Mouse (Mus musculus) embryonic fibroblast, embryonic 13.5 days (primary cell): ENCODE measurements at regions not wholly inside any gene's neighbourhood (a gene's known extent, or its start where the extent isn't known, plus 50 kb on each side); places are given as distances from the start of the nearest gene placed in this dataset.

Experiments
- H3K27ac ChIP-seq: 2 replicates; pipeline ENCODE4 v1.5.1; 2012; ENCODE audit warnings: low read length, control low read depth, inconsistent platforms; ENCODE audit not compliant: insufficient read depth
- H3K4me1 ChIP-seq: 2 replicates; pipeline ENCODE4 v1.6.1; 2011; ENCODE audit warnings: low read length; ENCODE audit not compliant: control insufficient read depth, insufficient read depth
- H3K4me3 ChIP-seq: 2 replicates; pipeline ENCODE4 v1.5.1; 2011; ENCODE audit warnings: mild to moderate bottlenecking, control low read depth, low read length; ENCODE audit not compliant: insufficient read depth
- CTCF ChIP-seq: IDR thresholded peaks from 2 replicates; pipeline ENCODE4 v1.5.1; 2011; ENCODE audit warnings: mild to moderate bottlenecking, control low read depth, low read length, moderate library complexity, borderline replicate concordance; ENCODE audit not compliant: insufficient read depth
- POLR2A ChIP-seq: IDR thresholded peaks from 2 replicates; pipeline ENCODE4 v1.6.1; 2011; ENCODE audit warnings: low read depth, mild to moderate bottlenecking, control low read depth, low read length, moderate library complexity

DNA sequence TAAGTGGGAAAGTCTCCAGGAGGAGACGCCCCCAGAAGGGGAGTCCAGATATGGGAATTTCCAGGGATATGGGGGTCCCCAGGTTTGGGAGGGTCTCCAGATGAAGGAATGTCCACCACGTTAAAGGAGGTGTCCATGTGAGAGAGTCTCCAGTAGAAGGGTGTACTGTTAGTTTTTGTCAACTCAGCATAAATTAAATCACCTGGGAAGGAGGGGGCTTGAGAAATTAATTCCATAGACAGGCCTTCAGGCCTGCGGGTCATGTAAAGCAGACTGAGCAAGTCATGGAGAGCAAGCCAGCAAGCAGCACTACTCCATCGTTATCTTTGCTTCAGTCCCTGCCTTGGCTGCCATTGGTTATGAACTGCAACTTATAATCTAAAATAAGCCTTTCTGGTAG is 96.2 kb downstream of the Fam53a start:
- no peak overlapping the region for H3K27ac ChIP-seq
- no peak overlapping the region for H3K4me3 ChIP-seq
- TF ChIP-seq CTCF: no peak
- TF ChIP-seq POLR2A: no peak
- no peaks in the 10 kb centered on the region for H3K4me1 ChIP-seq

DNA sequence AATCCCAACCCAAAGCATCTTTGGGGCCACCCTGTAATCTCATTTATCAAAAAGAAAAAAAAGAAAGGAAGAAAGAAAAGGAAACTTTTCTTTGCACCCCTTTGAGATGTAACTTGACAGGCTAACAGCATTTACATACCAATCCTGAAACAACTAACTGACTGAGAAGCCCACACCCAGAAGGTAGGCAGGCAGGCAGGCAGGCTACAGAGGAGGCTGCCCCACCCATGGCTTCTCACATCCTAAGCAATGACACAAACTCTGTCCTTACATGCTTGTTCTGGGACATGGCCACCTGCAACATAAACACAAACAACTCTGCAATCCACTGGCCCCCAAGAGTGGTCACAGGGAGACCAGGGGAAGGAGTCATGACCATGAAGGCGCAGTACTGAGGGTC is 97.5 kb upstream of the Nkx1-1 start:
- no peak overlapping the region for H3K27ac ChIP-seq
- no peak for TF ChIP-seq CTCF
- no peak overlapping the region for H3K4me3 ChIP-seq
- no peaks in the 10 kb centered on the region for H3K4me1 ChIP-seq

DNA sequence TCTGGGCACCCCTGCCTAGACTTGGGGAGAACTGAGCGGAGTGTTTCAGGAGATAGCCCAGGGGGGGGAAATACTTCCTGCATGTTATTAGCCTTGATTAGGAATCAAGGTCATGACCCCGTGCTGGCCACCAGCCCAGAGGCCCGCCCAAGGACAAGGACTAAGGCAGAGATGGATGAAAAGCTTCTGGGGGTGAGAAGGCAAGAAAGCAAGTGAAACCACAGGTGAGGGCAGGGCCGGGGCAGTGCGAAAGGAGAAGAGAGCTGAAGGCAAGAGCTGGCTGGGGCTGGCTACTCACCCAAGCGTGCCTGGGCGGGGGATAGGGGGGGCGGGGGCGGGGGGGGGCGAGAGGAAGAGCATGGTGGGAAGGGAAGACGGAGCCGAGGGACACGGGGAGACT is 96.0 kb upstream of the Nkx1-1 start:
- H3K4me1 ChIP-seq: no peaks in the 10 kb centered on the region
- H3K4me3 ChIP-seq: no peak overlapping the region
- no peak overlapping the region for H3K27ac ChIP-seq
- TF ChIP-seq CTCF (no peak), POLR2A (no peak)

DNA sequence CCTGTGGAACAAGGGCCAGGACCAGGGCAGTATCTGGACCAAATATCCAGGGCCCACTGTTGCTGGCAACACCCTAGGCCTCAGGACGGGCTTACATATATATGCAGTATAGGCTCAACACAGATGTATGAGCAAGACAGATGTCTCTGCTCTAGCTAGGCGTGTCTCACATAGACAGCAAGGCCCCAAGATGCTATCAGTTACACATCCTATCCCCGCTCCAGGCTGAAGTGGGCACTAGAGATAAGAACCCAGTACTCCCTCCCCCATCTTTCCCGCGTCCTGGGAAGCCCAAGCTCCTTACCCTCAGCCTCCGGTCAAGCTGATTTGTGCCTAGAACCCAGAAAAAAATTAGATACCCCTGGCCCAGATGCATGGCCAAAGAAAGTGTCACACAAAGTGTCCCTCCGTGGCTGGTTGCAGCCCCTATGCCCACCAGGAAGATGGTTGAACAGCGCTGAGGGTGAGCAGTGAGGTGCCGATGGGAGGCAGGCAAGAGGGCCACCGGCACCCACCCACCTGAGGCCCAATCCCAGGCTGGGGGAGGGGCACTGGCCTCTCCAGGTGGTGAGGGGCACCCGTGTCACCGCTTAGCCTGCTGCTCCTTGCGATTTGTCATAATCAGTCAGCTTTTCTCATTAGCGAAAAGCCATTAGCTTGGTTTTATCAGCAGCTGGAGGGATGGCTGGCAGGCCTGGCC is 95.3 kb upstream of the Nkx1-1 start:
- Histone ChIP-seq H3K4me3 (no peak overlapping the region), H3K4me1 (no peaks in the 10 kb centered on the region), H3K27ac (no peak overlapping the region)
- no peak for TF ChIP-seq CTCF
- no peak for TF ChIP-seq POLR2A

DNA sequence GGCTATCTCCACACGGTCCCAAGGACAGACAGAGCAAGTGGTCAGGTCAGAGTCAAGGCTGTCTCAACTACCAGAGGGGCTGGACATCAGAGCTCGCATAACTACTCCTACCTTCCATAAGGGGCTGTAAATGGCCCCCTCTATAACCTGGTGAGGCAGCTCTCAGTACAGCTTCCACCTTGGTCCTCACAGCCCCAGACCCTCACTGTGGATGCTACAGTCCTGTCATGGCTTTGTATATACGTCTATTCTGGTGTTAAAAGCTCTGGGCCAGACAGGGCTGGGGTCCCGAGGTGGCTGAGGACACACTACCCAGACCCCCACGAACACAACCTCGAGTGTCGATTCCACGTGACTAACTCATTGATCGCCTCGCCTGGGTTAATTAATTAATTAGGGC is 94.0 kb upstream of the Nkx1-1 start:
- Histone ChIP-seq H3K27ac (no peak overlapping the region), H3K4me3 (no peak overlapping the region), H3K4me1 (no peaks in the 10 kb centered on the region)
- no peak for TF ChIP-seq CTCF
- no peak for TF ChIP-seq POLR2A

DNA sequence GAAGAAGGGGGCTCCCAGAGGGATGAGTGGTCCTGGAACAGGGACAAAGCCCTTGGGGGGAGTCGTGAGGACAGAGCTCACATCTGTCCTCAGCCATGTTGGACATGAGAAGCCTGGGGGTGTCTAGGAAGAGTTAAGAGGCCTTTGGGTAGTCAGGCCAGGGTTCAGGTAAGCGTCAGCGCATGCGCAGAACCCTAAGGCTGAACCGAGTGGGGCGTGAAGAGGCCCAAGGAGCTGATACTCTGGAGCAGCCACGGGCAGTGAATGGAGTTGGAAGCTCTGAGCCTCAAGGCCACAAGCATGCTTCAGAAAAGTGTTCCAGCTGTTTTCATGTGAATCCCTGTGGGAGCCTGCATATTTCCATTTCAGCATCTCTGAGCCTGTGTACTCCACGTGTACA is 93.5 kb upstream of the Nkx1-1 start:
- Histone ChIP-seq H3K27ac (no peak overlapping the region), H3K4me1 (no peaks in the 10 kb centered on the region), H3K4me3 (no peak overlapping the region)
- TF ChIP-seq CTCF: no peak
- no peak for TF ChIP-seq POLR2A

DNA sequence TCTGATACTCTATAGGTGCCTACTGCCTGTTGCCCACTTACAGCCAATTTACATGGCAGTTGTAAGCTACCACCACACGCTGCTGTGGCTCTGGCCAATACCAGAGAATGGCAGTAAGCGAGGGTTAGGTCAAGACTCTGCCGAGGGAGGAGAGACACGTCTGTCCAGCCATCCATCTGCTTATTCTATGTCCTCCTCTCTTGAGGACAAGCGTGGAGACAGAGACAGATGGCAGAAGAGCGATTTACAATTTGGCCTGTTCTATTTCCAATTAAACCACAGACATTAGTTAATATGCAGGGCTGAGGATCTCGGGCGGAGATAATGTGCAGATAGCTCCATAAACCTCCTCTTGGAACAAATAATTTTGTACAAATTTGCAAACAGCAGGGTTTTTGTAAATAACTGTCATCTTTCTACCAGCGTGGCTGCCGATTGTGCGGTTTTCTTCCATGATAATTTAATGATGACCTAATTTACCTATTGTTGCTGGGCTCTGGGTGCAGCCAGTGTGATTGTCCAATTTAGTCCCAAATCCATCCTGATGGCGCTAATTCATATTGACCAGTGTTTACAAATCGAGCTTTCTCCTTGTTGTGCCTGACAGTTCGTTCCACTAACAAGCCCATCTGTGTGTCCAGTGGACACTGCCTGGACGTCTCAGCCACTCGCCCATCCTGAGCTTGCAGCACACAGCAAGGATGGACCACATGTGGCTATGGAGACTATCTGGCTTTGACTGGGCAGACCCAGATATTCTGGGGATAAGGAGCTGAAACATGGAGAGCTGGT is 88.4 kb upstream of the Nkx1-1 start:
- Histone ChIP-seq H3K4me1 (no peaks in the 10 kb centered on the region), H3K4me3 (no peak overlapping the region), H3K27ac (no peak overlapping the region)
- TF ChIP-seq CTCF (no peak), POLR2A (no peak)

DNA sequence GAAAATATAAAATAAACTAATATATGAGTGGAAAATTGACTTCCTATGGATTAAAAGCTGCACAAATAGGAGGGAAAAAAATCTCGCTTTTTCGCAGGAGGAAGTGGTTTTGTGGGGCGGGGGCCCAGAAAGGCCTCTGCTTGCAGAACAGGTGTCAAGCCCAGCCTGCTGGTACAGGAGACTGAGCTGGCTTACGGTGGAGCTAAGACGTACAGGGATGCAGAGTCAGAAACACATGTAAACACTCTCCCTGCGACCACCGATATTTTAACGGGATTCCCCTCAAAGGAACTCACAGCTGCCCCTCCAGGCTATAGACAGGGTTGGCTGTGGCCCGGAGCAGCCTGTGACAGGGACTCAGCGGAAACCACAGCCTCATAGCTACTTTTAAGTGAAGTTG is 87.1 kb upstream of the Nkx1-1 start:
- no peak overlapping the region for H3K4me3 ChIP-seq
- no peak for TF ChIP-seq POLR2A
- no peak for TF ChIP-seq CTCF
- H3K27ac ChIP-seq: no peak overlapping the region
- no peaks in the 10 kb centered on the region for H3K4me1 ChIP-seq

DNA sequence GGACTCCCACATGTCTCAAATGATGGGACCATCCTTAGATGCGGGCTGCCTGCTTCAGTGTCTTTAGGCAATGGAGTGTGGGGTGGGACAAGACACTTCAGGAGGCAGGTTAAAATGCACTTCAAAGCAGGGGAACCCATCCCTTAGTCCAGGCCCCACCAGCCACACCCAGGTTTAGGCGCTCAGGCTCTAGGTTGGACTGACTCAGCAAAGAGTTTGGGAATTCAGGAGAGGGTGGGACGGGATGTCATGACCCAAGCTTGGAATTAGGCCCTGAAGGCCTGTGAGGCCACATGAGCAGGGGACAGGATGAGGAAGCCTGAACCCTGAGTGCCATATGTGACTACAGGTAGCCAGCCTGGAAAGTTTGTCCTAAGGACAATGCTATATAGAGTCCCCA is 85.6 kb upstream of the Nkx1-1 start:
- no peak for TF ChIP-seq CTCF
- Histone ChIP-seq H3K27ac (no peak overlapping the region), H3K4me1 (no peaks in the 10 kb centered on the region), H3K4me3 (no peak overlapping the region)

DNA sequence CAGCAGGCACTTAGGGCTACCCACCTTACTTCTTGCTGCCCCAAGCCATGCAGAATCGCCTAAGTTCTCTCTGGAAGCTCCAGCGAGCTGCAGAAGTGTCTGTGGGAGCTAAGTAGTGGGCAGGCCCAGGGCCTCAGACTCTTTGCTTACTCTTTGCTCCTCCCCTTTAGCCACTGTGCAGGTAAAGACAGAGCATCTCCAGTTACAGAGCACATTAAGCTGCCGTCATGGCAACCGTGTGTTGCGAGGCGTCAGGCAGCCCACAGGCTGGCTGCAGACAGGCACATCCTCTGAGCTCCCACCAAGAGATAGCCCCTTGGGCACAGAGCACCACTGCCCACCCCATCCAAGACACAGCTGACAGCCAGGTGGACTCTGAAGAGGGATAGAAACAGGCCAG is 85.1 kb upstream of the Nkx1-1 start:
- H3K4me3 ChIP-seq: no peak overlapping the region
- H3K4me1 ChIP-seq: no peaks in the 10 kb centered on the region
- TF ChIP-seq CTCF (no peak), POLR2A (no peak)
- H3K27ac ChIP-seq: no peak overlapping the region

DNA sequence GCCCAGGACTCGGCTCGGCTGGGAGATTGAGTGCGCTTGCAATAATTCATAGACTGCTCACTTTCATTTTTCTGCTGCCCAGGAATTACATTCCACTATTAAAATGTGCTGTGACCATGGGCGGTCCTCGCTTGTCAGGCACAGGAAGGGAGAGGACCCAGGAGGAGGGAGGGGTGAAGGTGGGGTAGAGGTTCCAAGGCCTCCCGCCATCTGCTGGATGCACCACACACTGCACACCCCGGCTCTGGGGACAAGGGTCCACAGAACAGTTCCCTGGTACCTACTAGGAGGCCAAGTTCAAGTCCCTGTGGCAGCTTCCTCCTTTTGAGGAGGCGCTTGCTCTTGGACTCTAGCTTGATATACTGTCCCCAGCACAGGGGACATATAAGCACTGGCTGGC is 83.8 kb upstream of the Nkx1-1 start:
- H3K4me1 ChIP-seq: no peaks in the 10 kb centered on the region
- H3K27ac ChIP-seq: no peak overlapping the region
- H3K4me3 ChIP-seq: no peak overlapping the region
- no peak for TF ChIP-seq CTCF
- TF ChIP-seq POLR2A: no peak

DNA sequence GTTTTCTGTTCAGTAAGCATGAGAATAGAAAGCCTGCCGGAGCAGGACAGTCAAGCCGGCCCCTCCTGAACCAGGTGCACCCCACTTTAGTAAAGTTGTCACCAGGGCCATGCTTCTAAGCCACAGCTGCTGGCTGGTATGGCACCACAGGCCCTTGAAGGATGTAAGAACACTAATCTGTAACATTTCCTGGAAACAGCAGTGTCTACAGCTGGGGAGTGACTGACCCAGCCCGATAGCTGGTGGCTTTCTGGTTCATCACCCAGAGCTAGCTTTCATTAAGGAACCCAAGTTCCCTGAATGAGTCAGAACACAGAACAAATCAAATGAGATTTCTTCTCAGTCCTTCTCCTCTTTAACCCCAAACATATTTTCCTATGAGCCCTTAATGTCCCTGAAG is 82.4 kb upstream of the Nkx1-1 start:
- TF ChIP-seq POLR2A: no peak
- TF ChIP-seq CTCF: no peak
- Histone ChIP-seq H3K4me3 (no peak overlapping the region), H3K4me1 (no peaks in the 10 kb centered on the region), H3K27ac (no peak overlapping the region)
